Mouse (Mus musculus) cortical plate, adult 2 months (tissue): ENCODE results near the gene Mfsd2b.

Source experiments
- CTCF ChIP-seq: fragments of 200-500 bp; IDR thresholded peaks from 2 replicates; pipeline ENCODE4 v1.5.1; 2011; ENCODE audit warnings: mild to moderate bottlenecking, control low read depth, low read length; ENCODE audit not compliant: insufficient read depth; ENCODE audit errors: extremely low read depth
- POLR2A ChIP-seq: fragments of 200-500 bp; IDR thresholded peaks from 2 replicates; pipeline ENCODE4 v1.6.1; 2011; ENCODE audit warnings: mild to moderate bottlenecking, low read length, control low read depth; ENCODE audit not compliant: insufficient read depth; ENCODE audit errors: extremely low read depth

GRCm38 (mm10) chr12:4898024-4898423, 23.9 kb upstream of the Mfsd2b start:
- no peak for TF ChIP-seq CTCF
- no peak for TF ChIP-seq POLR2A
